Mouse (Mus musculus) adrenal gland, postnatal 10 days (tissue): Measurements from ENCODE around the gene C1ql3. TPM values are rescaled to one million over a fixed set of nuclear protein-coding genes. Genes with fewer than 3 reads are reported as not detected.

Experiments
- total RNA-seq, 2 experiments: library from RNA; stranded (reverse); gene quantifications; 2 replicates each; pipeline ENCODE4 v1.2.3; 2021

The C1ql3 gene
- total RNA-seq, 2 experiments from 2014 or later = 0.36 to 0.45 TPM

Other genes with a start within 250 kb of the C1ql3 start
- 10 to 100 TPM; 17.9 to 18.4 TPM for gene Pter, start 87.8 kb downstream of the C1ql3 start, total RNA-seq